Mouse (Mus musculus): ENCODE data around the gene Cdk17.

Gene Cdk17

DNA sequence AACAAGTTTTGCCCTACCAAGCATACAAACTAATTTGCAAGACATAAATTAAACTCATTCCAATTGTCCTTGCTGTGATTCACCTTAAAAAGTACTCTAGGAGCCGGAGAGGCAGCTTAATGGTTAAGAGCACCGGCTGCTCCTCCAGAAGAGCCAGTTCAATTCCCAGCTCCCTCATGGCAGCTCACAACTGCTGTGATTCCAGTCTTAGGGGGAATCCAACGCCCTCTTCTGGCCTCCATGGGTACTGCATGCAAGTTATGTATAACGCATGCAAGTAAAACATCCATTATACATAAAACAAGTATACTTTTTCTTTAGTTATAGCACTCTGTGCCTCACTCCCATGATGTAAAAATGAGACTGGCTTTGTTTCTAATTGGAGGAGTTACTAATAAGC is 122.6 kb downstream of the Cdk17 start:
- no peak for DNase-seq (ENCODE audit: extremely low read depth, low read depth)

DNA sequence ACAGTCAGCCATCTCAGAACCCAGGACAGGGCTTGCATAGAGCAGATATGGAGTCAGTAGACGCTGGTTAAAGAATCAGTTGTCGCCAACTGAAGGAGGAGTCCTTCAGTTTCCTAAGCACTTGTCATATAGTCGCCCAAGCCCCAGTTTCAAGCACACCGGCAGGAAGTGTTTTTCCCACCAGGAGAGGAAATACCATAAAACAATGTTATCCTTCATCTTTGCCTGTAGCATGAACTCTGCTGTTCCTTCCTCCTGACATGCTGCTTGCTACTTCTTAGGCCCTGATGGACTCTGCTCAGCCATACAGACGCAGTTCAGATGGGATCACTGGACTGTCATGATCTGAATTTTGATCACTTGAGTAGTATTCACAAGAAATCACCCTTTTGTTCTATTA is 124.8 kb downstream of the Cdk17 start:
- DNase-seq (ENCODE audit: extremely low read depth, low read depth): no peak

DNA sequence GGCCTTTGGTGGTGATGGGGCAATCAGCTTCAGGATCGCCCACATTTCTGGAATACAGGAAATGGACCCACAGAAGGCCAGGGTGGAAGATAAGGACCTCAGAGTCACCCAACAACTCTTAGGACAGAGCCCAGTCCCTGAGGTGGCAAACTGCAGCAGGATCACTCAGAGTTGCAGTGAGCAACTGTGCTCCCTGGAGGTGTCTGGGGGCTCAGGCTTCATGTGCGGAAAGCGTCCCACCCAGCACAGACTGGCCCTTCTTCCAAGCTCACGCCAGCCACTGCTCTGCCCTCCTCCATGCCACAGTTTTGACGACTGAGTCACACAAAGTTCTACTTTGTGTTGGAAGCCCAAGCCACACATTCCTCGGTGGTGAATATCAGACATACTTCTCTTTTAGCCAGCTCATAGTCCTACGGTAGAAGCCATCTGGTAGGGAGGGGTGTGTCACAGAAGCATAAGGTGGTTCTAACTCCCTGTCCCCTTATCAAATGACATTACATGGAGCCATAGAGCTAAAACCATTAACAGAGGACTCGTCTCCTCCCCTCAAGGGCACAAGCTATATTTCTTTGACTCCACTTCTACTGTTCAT is 127.0 kb downstream of the Cdk17 start:
- DNase-seq (ENCODE audit: extremely low read depth, low read depth): no peak

DNA sequence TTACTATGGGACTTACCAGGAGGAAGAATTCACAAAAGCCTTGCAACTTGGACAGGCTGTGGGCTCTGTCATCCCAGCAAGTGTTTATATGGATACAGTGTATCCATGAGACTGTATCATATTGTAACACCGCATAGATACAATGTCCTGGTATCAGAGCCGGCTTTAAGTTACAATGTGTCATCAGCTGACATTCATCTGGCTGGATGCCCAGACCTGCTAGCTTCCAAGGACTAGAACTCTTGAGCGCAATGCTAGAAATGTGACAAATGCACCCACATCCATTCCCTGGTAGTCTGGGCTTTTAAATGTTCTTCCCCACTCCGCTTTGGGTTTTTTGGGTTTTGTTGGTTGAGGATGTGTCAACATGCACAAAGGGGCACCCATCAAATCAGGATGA is 127.7 kb downstream of the Cdk17 start:
- peak; percentile 56 for DNase-seq (ENCODE audit: extremely low read depth, low read depth)

DNA sequence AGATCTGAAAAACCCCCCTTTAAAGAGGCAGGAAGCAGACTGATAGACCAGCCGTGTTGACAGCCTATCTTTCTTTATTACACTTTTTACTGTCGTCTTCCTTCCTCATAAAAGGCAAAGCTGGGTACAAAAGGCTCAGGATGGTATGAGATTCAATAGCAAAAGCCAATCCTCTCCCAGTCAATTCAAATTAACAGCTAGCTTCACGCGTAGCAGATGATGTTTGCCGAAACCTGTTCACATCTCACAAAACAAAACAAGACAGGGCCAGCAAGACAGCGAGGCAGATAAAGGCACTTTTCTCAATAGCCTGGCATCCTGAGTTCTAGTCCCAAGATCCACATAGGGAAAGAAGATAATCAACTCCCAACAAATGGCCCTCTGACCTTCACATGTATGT is 128.7 kb downstream of the Cdk17 start:
- DNase-seq (ENCODE audit: extremely low read depth, low read depth): no peak

DNA sequence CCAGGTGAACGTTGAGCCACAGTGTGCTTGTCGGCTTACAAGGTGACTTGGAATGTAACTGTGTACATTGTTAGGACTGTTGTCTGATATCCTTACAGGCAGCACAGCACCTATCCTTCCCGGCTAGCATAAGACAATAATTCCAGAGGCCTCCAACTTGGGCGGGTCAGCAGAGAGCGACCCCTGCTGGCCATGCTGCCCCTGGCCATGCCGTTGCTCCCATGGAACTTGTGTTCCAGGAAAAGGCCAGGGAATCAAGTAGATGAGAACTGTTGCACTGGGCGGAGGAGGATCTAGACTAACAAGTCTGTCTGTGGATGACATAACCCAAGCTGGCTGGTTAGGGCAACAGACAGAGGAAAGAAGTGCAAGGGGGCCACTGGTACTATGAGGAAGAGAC is 130.7 kb downstream of the Cdk17 start:
- DNase-seq (ENCODE audit: extremely low read depth, low read depth): no peak

DNA sequence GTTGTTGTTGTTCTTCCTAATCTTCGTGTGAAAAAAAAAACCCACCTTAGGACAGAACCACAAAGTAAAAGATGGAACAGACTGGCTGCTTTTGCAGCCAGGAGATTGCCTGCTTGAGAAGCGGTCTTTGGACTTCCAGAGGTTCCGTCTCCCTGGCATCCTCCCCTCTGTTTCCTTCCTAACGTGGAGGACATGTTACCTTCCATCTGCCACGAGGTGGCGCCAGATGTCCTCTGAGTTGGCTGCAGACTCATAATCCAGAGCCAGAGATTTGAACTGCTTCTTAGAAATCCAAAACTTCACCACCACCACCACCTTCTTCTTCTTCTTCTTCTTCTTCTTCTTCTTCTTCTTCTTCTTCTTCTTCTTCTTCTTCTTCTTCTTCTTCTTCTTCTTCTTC is 131.2 kb downstream of the Cdk17 start:
- peak; percentile 59 for DNase-seq (ENCODE audit: extremely low read depth, low read depth)

DNA sequence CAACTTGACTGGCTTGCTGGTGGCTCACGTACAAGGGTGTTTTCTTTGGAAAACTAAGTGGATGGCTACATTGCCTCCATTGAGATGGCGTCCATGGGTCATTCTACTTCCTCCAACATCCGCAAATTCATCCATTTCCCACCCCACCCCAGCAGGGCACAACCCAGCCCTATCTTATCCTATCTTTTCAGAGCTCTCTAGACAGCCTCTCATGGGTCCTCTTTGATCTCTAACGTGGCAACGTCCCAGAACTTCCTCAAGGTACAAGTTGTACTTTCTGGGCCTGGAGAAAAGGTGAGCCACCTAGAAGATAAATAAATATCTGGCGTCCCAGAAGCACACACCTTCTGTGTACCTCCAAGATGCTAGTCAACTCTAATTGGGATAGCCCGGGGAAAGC is 132.9 kb downstream of the Cdk17 start:
- DNase-seq (ENCODE audit: extremely low read depth, low read depth): no peak

DNA sequence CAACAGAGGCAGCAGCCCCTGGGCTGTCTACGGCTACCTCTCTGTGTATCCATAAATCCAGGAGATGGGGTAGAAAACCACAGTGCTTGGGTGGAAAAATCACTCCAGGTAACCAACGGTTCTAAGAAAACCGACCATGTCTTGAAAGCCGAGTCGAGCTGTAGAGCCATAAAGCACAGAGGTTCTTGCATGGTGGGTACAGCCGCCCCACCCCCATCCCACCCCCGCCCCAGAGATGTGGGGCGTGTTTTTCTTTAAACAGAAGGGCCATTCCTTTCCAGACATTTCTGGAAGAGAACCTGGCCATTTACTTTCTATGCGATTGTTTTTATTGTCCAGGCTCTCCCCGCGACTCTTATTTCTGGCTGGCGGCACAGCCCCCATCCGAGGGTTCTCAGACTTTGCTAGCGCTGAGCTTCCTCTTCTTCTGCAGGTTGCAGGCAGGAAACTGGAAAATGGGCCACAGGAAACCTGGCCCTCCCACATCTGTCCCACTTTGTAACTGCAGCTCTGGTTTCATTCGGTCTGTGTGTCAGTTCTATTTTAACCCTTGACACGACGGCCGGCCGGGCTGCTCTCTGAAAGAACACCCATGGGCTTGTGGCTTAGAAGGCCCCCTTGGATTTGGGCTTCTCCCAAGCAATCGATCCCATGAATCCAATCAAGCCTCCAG is 134.0 kb downstream of the Cdk17 start:
- DNase-seq (ENCODE audit: extremely low read depth, low read depth): no peak

DNA sequence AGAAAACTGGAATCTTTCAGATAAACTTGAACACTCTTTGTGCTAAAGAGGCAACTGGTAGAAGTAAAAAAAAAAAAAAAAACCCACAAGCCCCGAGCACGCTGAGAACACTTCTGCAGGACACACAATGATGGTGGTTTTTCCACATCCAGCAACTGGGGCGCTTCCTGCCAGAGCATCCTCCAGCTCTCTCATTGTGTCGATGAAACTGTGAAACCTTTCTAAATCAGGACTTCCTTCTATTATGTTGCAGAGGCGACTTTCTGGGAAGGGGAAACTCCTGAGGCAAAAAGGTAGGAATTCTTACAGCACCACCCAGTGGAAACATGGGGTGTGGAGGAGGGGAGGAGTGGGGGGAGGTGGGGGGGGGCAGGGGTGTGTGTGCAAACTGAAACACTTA is 137.1 kb downstream of the Cdk17 start:
- no peak for DNase-seq (ENCODE audit: extremely low read depth, low read depth)

DNA sequence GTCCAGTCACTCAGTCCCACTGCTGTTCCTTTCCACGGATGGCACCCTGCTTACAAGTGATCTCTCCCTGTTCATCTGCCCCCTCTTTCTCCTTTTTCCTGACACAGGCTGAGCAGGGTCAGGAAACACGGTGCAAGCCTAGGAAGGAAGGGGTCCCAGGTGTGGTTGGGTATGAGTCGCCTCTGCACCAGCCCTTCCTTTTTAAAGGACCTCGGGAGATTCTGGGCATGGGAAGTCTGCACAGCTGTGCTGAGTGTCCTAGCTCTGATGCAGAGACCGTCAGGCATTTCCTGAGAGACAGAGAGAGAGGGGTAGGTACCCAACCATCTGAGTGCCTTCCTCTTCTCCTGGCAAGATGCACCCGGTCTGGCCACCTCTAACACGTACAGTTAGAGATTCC is 137.5 kb downstream of the Cdk17 start:
- no peak for DNase-seq (ENCODE audit: extremely low read depth, low read depth)

DNA sequence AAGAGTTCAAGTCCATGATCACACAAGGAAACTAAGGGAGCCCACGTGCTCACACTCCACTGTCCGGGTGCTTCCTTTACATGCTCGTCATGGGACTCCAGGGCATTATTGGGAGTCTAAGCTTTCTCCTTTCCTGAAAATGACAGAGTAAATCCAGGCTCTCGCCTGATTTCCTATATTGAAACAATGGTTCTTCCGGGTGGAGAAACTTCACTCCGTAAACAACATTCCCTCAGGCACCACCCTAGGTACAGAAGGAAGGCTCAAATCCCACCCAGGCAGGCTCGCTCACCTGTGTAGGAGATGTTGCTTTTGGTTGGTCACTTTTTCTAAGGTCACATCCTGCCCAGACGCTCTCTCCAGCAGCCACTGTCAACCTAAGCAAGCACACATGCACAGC is 141.2 kb downstream of the Cdk17 start:
- no peak for DNase-seq (ENCODE audit: extremely low read depth, low read depth)

DNA sequence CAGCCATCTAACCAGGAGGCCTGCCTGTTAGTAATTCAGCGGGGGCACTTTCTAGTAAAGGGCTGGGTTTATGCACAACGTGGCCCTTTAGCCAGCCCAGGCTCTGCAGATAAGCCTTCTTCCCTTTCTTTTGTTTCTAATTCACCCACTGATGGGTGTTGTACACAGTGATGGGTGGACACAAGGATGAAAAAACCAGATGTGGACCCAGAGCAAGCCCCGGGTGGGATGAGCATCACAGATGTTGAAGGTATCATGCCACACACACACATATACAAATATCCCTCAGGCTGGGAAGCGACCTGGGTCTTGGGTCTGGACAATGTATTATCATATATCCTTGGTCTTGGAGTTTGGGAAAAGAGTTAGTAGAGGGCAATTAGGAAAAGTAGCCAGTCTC is 142.6 kb downstream of the Cdk17 start:
- DNase-seq (ENCODE audit: extremely low read depth, low read depth): no peak

DNA sequence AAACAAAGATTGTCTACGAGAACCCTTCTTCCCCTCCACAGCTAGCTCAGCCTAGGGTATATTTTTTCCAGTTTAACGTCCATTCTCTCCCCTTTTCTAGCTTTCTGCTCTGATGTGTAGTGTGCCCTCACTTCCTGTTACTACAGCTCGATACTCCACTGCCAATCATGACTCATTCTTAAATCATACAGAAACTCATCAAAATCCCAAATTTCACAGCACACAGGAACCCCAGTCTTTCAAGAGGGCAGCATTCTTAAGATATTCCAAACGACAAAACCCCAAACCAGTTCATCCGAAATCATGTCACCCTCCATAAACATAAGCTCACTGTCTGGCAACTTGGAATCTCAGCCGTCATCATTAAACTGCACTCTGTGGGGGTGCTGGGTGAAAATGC is 145.3 kb downstream of the Cdk17 start:
- DNase-seq (ENCODE audit: extremely low read depth, low read depth): no peak

DNA sequence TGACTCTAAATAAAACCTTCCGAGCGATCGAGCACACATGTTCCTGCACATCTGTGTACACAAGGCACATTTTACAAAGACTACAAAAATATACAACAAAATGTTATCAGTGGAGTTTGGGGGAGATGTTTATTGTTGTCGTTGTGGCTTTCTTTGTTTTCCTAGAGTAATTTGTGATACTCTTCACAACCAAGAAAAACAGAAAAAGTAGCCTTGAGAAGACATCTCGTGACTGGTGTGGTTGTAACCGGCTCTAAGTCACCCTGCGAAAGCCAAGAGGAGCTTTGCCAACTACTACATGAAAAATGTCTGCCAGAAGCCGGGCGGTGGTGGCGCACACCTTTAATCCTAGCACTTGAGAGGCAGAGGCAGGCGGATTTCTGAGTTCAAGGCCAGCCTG is 145.7 kb downstream of the Cdk17 start:
- DNase-seq (ENCODE audit: extremely low read depth, low read depth): no peak

DNA sequence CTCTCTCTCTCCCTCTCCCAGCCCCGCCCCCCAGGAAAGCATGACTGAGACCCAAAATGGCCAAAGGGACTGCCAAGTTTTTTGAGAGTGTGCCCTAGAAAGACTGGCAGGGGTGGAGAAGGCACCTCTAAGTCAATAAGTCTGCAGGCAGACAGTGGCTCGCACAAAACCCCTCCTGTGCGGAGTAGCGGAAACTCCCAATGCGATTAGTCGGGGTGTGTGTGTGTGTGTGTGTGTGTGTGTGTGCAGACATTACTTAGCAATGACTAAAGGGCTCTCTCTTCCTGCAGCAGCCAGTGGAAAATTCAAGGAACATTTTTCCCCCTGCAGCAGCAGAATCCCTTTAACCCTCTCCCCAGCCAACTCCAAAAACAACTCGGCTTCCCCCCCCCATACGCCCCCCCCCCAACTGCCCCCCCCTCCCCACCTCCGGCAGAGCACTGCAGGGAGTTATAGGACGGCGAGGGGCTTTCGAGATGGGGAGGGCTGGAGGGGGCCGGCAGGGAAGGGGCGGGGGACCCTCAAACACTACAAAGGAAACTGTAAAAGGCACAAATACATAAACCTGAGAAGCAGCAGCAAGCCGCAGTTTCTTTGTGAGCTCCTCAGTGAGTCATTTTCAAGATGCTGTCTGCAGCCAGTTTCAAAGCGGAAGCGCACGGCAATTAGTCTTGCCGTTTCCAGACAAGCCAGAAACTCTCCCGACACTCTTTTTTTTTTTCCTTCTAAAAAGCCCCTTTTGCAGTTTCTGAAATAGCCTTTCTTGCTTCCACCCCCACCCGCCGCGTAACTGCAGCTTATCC is 148.7 kb downstream of the Cdk17 start:
- peak; percentile 62 for DNase-seq (ENCODE audit: extremely low read depth, low read depth)

DNA sequence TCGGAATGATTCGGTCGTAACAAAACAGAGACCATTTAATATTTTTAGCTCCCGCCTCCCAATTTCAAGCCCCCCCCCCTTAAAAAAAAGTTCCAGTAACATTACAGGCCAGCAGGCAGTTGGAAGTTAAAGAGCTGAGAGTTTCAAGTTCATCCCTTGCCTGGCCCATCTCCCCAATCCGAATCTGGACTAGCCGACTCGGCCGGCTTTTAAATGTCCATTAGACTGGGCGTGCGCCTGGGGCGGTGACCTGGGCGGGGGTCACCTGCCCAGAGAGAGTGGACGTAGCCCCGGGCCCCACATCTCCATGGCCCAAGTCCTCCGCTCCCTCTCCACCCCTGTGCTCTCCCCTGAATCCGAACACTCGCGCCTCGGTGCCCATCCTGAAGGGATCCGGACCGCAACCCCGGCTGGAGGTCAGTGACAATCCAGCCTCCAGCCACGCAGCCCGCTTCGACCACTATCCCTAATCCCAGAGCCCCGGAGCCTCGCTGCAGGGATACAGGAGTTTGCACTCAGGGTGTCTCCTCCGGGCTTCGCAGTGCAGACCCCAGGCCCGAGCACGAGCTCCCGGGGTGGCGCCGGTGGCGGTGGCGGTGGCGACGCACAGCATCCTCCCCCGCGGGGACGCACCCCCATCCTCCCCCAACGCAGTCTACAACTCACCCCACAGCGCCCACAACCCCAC is 149.4 kb downstream of the Cdk17 start:
- DNase-seq (ENCODE audit: extremely low read depth, low read depth): no peak

DNA sequence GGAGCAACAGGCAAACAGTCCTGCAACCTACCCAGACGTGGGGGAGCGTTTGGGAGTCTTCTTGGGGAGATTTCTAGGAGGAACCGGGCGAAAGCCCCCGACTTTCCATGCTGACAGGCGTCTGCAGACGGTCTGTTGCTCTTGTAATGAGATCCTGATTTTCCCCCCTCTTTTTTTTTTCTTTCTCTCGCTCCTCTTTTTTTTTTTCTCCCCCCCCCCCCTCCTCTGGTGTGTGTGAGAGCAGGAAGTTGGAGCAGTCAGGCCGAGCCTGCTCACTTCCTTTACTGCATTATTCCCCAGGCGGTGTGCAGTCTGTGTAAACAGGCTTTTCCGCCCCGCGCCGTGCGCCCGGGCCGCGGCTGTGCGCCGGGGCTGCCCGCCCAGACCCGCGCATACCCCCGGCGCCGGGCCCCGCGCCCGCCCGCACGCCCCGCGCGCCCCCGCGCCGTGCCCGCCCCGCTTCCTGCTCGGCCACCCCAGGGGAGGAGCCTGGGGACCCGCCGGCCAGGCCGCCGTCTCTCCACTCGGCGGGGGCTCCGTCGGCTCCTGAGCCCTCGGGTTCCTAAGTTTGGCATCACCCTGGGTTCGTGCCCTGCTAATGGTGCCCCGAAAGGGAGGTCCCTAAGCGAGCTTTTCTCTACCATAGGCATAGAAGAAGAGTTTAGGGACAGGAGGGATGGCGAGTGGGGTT is 150.2 kb downstream of the Cdk17 start, which contains the start of gene Elk3:
Gene Elk3, minus strand, starts transcription at position 415 of the 691 bp plus-strand sequence.
- DNase-seq (ENCODE audit: extremely low read depth, low read depth): no peak

DNA sequence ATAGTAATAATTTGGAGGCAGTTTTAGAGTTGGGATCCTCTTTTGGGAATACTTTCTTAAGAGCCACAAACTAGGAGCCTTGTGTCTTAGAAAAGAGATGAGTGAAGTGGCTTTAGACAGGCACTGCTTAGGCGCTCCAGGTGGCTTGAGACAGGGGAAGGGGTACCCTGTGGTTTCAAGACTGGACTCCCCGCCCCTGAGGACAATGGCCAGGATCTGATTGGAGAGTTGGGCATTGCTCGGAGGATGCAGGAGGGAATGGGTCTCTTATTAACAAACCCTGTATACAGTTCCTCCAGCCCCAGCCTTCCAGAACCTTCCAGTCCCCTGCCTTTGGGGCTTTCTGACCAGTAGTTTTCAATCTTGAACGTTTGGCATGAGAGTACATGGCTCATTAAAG is 150.9 kb downstream of the Cdk17 start:
- no peak for DNase-seq (ENCODE audit: extremely low read depth, low read depth)

All from MEL-GATA-1-ER (cell line).